Mouse (Mus musculus) cerebellum, postnatal 10 days (tissue): ENCODE results near the gene Ccl19.
"Not testable (repeated sequence)": the region's sequence is repeated elsewhere in the genome, so short reads cannot be mapped to it uniquely, and the experiment has no call there.

Experiments used
- DNase-seq, 2 experiments: peaks; one replicate each; pipeline ENCODE4 v3.0.0; 2021; ENCODE audit warnings: mixed read lengths in 2 of 2

Ccl19 gene

DNA sequence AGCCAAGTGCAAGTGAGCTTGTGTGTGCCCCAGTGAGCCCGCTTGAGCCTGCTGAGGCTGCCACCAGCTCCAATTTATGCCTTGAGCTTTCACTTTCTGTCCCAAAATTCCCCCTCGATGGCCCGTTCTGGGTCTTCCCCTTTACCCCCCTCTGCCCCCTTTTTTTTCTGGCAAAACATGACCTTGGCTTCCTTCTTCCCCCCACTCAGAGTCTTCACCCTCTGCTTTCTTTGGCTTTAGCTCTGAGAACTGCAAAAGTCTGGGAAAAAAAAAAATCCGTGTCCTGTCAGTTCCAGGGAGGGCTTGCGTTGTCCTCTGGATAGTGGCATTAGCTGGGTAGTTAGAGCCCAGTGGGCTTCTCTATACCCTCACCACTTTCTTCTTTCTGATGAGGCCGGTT lies at the start of gene Ccl19:
TSS of gene Ccl19 (minus strand) at position 101 of the 400 bp plus-strand sequence.
- DNase-seq, result not testable (repeated sequence)

DNA sequence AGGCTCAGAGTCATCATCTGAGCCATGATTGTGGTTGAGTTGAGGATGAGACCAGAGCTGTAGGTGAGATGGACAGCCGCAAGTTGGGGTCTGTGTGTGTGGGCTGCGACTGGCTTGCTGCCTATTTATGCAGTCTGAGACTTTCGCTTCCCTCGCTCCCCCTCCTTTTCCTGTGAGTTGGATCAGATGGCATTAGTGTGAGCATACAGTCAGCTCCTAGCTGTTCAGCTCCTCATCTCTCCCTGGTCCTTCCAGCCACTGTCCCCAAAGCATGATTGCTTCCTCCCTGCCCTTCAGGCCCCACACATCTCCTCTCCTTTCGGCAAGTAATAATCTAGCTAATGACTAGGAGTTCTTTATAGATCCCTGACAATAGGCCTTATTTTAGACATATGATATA lies 17.5 kb upstream of the Ccl19 start, which contains the start of gene Ccl21a:
TSS of gene Ccl21a (minus strand) at position 101 of the 400 bp plus-strand sequence.
- not testable (repeated sequence) for DNase-seq

DNA sequence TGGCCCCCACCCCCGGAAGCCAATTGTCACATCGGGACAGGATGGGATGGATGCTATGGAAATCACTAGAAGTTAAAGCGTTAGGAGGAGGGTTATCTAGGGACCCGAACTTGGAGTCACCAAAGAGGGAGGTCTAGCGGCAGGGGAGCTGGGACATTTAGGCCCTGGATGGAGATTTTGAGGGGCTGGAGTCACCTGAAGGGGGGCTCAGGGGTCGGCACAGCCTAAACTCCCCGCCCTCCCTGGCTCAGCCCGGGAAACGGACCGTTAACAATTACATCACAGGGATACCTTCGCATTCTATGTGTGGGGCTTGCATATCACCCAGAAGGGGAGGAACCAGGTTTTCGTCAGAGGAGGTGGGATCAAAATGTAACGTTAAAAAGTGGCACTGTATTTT lies 21.1 kb downstream of the Ccl19 start, which contains the start of gene 4930578G10Rik:
TSS of gene 4930578G10Rik (plus strand) at position 301 of the 400 bp plus-strand sequence.
- not testable (repeated sequence) for DNase-seq
